Mouse (Mus musculus) C3H10T1/2 (cell line): ENCODE measurements around the gene Zfp119a. TPM values are rescaled to one million over a fixed set of nuclear protein-coding genes. Genes with fewer than 3 reads are reported as not detected.

Experiments used
- polyA plus RNA-seq, 2 experiments: library from polyadenylated mRNA; unstranded; fragments of >200 nt; fragmentation: generic; extraction: Trizol; gene quantifications; one replicate each; pipeline ENCODE4 v1.2.1; 2012; ENCODE audit warnings: missing spikeins in 2 of 2

The Zfp119a gene
- under 1 TPM; 0.07 to 0.77 TPM for polyA plus RNA-seq

DNA sequence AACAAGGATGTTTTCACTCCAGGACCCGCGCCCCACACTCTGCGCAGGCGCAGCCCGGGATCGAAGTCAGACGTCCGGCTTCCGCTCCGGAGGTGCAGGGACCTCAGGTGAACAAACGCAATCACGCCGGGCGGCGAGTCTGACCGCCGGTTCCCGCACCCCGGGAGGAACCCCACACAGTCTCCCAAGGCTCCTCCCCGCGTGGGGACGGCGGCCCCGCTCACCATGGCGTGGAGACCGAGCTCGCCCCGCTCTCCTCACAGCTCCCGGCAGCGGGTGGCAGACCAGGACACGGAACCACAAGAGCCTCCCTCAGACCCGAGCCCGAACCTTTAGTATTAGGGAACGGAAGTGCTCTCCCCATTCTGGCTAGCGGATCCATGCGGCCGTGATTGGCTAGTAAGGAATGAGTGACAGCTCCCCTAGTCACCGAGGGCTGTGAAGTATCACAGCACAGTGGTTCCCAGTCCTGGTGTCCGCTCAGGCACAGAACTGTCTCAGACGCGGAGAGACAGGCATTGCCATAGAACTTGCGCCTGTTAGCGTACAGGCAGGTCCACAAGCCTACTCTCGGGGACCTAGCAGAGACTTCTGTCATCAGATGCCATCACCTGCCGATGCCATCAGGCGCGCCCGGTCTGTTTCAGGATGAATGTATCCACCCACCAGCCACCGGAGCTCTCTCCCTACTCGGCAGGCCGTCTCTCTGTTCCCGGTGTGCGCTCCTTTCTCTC, at the start of gene Zfp119a:
Gene Zfp119a (minus strand): TSS at position 295 of the 734 bp plus-strand sequence.

Other genes starting within 250 kb of the Zfp119a start
- 1 to 10 TPM in 1 of 2 experiments, under 1 TPM in 1; 0.19 to 1.3 TPM for gene Pot1b, start 166.3 kb downstream of the Zfp119a start, polyA plus RNA-seq
- gene Adgre4, start 128.9 kb downstream of the Zfp119a start, polyA plus RNA-seq: not detected
- 1 to 10 TPM in 1 of 2 experiments, under 1 TPM in 1; 0.12 to 1.7 TPM for gene Zfp959, start 13.2 kb upstream of the Zfp119a start, polyA plus RNA-seq
- gene Zfp119b, start 70.6 kb upstream of the Zfp119a start, polyA plus RNA-seq: under 1 TPM; 0.06 to 0.94 TPM
- under 1 TPM in 1 of 2 experiments, not detected in 1; 0.06 TPM for gene Ebi3, start 73.7 kb upstream of the Zfp119a start, polyA plus RNA-seq
- gene Yju2, start 80.2 kb upstream of the Zfp119a start, polyA plus RNA-seq: 10 to 100 TPM; 16.0 to 20.0 TPM
- gene Shd, start 91.5 kb upstream of the Zfp119a start, polyA plus RNA-seq: under 1 TPM; 0.02 to 0.21 TPM
- gene Fsd1, start 107.6 kb upstream of the Zfp119a start, polyA plus RNA-seq: 1 to 10 TPM in 1 of 2 experiments, under 1 TPM in 1; 0.64 to 1.5 TPM
- gene Stap2, start 126.7 kb upstream of the Zfp119a start, polyA plus RNA-seq: 1 to 10 TPM in 1 of 2 experiments, under 1 TPM in 1; 0.34 to 1.7 TPM
- gene Mpnd, start 126.8 kb upstream of the Zfp119a start, polyA plus RNA-seq: 100 to 1,000 TPM; 124 to 143 TPM
- gene Sh3gl1, start 157.7 kb upstream of the Zfp119a start, polyA plus RNA-seq: 100 to 1,000 TPM in 1 of 2 experiments, 10 to 100 TPM in 1; 42.7 to 118 TPM
- 10 to 100 TPM; 11.2 to 22.3 TPM for gene Chaf1a, start 161.5 kb upstream of the Zfp119a start, polyA plus RNA-seq
- gene Ubxn6, start 196.1 kb upstream of the Zfp119a start, polyA plus RNA-seq: 10 to 100 TPM; 74.6 to 75.5 TPM
- 10 to 100 TPM; 79.2 to 93.8 TPM for gene Hdgfl2, start 200.7 kb upstream of the Zfp119a start, polyA plus RNA-seq
- 10 to 100 TPM in 1 of 2 experiments, 1 to 10 TPM in 1; 2.6 to 25.7 TPM for gene Plin4, start 230.9 kb upstream of the Zfp119a start, polyA plus RNA-seq
- under 1 TPM in 1 of 2 experiments, not detected in 1; 0.07 TPM for gene Plin5, start 238.7 kb upstream of the Zfp119a start, polyA plus RNA-seq
- gene Lrg1, start 243.1 kb upstream of the Zfp119a start, polyA plus RNA-seq: under 1 TPM in 1 of 2 experiments, not detected in 1; 0.08 TPM